Mouse (Mus musculus) urinary bladder, postnatal 36 days (tissue): ENCODE data around the gene BC048403.
A peak's percentile ranks its signal among the peaks of the same experiment; 100 is the strongest.
"Not testable (repeated sequence)": the region's sequence is repeated elsewhere in the genome, so short reads cannot be mapped to it uniquely, and the experiment has no call there.

ENCODE experiments used
- DNase-seq, 2 experiments: peaks; one replicate each; pipeline ENCODE4 v3.0.0; 2022; ENCODE audit warnings: low spot score in 2 of 2, mixed read lengths in 1 of 2

BC048403 gene

GRCm38 (mm10) chr10:121756677-121757076 is 16.9 kb downstream of the BC048403 start:
- DNase-seq: no peak

GRCm38 (mm10) chr10:121759095-121759494 is 19.4 kb downstream of the BC048403 start:
- no peak for DNase-seq

- no peak for DNase-seq
Observed at GRCm38 (mm10) chr10:121762141-121762540, 22.4 kb downstream of the BC048403 start.

- no peak for DNase-seq
Observed at GRCm38 (mm10) chr10:121763191-121763590, 23.5 kb downstream of the BC048403 start.

- no peak for DNase-seq
Observed at GRCm38 (mm10) chr10:121764469-121765173, 24.9 kb downstream of the BC048403 start.

DNA sequence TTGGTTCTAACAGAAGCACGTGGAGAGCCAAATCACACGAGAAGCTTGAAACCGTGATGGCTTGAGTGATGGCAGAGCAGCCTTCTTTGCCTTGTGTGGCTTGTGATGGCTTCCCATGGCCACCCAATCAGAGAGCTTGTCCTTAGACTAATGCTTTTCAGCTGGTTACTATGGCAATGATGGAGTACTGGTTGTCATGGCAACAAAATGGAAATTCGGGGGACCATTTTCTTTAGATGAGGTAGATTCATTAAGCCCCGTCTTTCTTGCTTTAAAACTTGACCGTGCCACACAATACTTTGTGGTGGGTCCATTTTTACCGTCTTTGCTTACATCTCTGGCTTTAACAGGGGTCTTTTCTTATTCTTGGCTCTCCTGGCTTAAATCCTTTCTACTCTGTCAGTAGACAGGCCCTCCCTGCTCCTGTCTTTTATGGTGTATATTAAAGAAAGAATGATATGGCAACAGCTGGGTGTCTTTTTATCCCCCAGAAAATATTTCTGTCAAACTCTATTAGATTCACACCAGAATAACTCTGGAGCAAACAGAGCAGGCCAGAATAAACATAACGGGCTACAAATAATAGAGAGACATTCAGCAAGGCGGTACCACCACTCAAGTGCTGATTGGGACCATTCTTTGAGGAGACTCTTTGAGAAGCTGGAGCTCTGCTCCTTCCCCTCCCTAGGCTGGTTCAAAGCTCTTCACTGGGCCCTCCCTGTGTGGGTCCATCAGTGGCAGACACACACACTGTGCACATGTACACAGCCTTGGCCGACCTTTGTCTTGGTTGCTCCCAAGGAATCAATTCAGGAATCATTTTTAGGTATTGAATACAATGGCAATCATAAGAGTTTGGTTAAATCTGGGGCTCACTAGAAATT is 25.7 kb downstream of the BC048403 start:
- DNase-seq: no peak

DNA sequence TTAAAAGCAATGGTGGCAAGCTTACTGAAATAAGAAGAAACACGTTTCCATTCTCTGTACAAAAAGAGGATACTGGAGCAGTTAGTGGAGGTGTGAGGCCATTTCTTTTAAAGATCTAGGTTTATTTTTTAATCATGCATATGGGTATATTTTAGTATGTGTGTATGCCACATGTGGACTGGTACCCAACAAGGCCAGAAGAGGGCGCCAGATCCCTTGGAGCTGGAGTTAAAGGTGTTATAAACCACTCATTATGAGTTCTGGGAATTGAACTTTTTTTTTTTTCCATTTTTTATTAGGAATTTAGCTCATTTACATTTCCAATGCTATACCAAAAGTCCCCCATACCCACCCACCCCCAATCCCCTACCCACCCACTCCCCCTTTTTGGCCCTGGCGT is 27.6 kb downstream of the BC048403 start:
- DNase-seq: not testable (repeated sequence)

- DNase-seq: no peak
Observed at GRCm38 (mm10) chr10:121769711-121770110, 30.0 kb downstream of the BC048403 start.

DNA sequence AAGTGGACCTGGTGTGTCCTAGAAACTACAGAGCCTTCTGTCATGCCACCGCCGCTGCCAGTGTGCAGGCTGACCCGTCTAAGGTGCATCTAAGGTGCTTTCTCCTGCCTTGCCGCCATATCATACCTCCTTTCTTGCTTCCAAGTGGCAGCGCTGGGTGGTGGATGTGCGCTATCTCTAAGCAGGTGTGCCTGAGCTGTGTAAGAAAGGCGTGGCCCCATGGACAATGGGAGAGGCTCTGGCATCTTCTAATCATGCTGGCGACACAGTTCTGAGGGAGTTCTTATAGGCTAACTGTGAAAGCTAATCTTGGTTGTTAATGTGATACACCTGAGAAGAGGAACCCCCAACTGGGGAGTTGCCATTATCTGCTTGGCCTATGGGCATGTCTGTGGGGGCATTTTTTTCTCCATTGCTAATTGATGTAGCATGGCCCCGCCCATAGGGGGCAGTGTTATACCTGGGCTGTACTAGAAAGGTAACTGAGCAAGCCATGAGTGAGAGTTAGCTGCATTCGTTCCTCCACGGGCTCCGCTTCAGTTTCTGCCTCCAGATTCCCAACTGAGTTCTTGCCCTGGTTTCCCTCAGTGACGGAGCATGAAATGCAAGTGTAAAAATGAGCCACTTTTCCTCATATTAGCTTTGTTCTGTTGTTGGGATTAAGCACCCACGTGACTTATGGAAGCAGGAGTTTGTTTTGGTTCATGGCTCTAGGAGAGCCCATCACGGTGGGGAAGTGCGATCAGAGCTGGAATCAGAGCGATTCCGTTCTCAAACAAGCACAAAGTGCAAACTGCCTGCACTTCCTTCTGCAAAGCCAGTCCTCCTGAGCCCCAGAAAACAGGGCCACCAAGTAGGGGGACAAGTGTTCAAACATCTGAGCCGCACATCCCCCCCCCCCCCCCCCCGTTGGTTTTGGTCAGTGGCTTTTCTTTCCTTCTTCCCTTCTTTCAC is 31.2 kb downstream of the BC048403 start:
- peak; percentile 4 to 20 for DNase-seq

DNA sequence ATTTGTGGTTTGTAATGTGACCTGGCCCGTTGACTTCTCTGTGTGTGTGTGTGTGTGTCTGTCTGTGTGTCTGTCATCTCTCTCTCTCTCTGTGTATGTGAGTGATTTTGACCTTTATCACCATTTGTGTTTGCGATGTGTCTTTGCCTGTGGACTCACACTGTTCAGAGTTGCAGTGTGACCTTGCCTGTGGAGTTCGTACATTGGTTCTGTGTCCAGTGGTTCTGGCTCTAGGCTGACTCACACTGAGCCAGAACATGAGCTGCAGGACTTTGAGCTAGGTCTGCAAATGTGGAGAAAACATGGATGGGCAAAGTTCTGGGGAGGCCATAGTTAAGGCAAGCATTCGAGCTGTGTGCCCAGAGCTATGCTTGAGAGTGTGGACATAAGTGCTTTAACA is 34.1 kb downstream of the BC048403 start:
- no peak for DNase-seq

DNA sequence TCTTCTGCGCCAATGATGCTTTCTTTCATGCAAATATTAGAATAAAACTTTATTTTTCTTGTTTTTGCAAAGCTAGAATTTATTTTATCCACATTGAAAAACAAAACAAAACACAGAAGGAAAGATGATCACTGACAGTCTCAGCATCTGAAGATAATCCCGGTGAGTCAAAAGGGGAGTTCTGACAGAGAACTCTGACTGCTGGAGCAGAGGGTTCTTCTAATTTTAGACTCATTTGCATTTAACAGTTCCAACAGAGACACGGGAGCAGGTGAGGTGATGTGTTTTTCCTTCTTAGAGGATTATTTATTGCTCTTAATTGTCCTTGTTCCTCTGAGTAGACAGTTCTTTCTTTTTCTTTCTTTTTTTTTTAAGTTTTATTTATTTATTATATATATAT is 36.3 kb downstream of the BC048403 start:
- DNase-seq: no peak

DNA sequence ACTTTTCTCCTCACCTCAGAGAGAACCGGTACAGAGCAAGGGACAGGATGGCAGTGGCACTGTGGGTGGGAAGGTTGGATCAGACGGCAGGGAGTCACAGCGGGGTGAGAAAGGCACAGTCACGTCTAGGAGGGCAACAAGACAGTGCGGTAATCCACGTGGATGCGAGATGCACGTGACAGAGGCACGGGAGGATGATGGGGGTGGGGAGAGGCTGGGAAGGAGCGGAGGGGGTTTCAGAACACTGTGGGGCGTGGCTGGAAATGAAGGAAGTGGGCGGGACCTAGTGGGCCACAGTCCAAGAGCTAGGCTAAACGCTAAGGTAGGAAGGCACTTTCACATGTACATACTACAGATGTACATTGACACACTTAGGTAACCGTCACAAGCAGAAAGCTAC is 41.4 kb downstream of the BC048403 start:
- no peak for DNase-seq

- no peak for DNase-seq
Observed at GRCm38 (mm10) chr10:121788536-121788935, 48.8 kb downstream of the BC048403 start.

DNA sequence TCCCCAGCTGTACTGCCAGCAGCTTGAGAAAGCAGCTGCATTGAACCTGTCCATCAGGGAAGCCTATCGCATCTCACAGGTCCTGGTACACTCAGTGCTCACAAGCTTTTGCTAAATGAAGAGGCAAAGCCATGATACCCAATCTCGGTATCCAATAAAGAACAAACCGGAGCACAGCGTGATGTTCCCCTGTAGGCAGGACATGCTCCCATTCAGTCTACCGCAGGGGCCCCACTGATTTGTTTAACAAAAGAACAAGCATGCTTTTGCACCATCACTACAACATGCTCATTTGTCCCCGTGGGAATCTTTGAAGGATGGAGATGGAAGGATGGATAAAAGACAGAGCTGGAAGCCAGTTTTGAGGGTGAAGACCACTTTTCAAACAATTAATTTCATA is 50.3 kb downstream of the BC048403 start:
- DNase-seq: no peak

DNA sequence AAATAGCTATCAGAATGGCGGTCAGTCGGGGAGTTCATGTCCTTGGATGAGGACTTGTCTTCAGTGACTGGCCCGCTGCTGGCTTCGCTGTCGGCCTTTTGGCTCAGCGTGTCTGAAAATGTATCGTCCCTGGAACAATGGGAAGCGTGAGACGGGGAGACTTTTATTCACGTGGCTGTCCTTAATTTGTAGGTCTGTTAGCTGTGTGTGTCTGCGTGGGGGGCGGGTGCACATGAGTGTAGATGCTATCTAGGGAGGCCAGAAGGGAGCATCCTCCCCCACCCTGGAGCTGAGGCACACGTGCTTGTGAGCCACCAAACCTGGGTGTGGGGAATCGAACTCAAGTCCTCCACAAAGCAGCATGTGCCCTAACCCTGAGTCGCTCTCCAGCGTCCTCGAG is 52.9 kb downstream of the BC048403 start:
- DNase-seq: no peak

- DNase-seq: no peak
Observed at GRCm38 (mm10) chr10:121794486-121794885, 54.7 kb downstream of the BC048403 start.

DNA sequence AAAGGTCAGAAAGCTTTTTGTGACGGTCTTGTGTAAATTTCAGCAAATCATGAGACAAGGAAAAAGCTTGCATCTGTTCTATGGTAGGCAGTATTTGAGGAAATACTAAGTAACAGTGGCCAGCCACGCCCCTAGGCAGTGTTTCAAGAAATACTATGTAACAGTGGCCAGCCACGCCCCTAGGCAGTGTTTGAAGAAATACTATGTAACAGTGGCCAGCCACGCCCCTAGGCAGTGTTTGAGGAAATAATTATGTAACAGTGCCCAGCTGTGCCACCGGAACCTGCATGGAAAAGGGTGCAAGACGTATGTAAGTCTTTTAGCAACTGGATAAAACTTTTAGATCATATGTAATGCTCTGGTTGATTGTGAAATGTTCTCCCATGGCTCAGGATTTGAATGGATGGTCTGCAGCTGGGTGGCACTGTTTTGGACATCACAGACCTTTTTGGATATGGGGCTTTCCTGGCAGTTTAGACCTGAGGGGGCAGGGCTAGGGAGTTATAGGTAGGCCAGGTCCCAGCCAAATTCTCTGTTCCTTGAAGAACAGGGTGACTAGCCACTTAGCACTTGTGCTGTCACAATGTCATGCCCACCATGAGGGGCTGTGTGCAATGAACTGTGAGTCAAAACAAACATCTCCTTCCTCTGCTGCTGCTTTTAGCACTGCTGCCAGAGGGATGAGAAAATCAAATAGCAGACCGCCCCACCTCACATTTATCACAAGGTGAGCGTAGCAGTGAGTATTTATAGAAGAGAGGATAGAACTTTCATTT is 56.5 kb downstream of the BC048403 start:
- DNase-seq: peak; percentile 28 to 64

DNA sequence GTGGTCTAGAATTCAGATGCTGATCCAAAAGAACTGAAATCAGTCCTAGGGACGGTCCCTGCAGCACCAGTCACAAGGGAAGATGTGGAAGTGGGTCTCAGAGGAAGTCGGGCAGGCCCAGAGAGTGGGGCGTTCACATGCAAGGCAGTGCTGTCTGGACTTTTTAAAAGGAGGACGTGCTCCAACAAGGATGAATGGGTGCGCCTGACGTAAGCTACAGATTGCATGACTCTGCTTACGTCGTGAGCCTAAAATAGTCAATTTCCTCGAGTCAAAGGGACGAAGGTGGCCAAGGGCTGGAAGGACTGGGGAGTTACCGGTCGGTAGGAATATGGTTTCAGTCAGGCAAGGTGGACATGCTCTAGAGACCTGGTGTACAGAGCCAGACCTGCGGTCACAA is 60.3 kb downstream of the BC048403 start:
- DNase-seq: no peak
